Mouse (Mus musculus): ENCODE results near the gene Vmn1r81.

Vmn1r81 gene

DNA sequence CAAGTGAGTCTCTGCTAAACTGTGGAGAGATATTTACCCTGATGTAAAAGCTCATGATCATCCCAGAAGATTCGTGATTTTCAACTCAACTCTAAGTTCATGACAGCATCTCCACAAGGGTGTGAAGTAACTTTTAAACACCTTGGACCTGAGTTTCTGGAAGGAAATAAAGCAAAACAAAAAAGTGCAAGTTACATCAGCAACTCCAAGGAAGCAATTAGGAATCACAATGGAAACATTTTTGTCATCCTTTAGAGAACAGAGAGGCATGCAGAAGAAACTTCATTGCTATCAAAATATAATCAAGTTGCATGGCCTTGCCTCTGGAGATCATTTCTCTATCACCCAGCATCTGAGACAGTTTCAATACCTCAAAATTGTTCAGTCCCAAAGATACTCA lies at the start of gene Vmn1r81:
Gene Vmn1r81 (minus strand): TSS at position 101 of the 400 bp plus-strand sequence.
- DNase-seq (ENCODE audit: low spot score in 2 of 2) = no peak

GRCm38 (mm10) chr7:12300130-12300529 lies 32.1 kb upstream of the Vmn1r81 start, which contains the start of gene Vmn1r82:
Gene Vmn1r82 (plus strand): TSS chr7:12300430.
- DNase-seq (ENCODE audit: low spot score in 2 of 2) = no peak

DNA sequence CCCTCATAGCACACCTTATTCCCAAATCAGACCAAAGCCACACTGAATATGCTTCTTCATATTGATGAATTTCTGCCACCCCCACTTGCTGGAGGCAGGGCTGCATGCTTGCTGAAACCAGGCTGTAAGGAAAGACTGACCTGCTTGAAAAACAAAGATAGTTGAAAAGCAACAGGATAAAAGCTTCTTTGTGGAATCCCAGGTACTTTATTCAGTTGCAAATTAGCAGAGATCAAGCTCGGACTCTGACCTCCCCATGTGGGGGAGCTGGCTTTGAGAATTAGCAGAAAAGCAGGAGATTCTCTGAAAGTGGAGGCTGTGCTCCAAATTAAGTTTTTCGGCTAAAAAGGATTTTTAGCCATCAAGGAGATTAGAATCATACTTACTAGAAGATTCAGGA lies 63.9 kb downstream of the Vmn1r81 start:
- DNase-seq (ENCODE audit: low spot score in 2 of 2) = no peak
